Comparison of ENCODE assay signal across 13 mouse cellular contexts in genomic region chr3:84547177-84547576, GRCm38 (mm10). TPM values are rescaled to one million over a fixed set of nuclear protein-coding genes. Genes with fewer than 3 reads are reported as not detected.
DNase-seq lines count a peak whose midpoint lies in the region; ATAC-seq lines count a peak whose summit lies in the region.
"Had no signal": no experiment of that assay in that cellular context is flagged by ENCODE, and none has a peak within 500 bp of the region (broad histone marks: within the 10 kb centered on the region; RNA-seq: fewer than 3 reads in every experiment).

No protein-coding gene starts in this region.

- no peak overlapping the region for H3K4me3 ChIP-seq in liver, embryonic 13.5 days (replicated peaks)
- H3K4me3 ChIP-seq in hindbrain, embryonic 13.5 days, result no peak overlapping the region
- H3K4me3 ChIP-seq: erythroblast, embryonic 14.5 days; liver, embryonic 15.5 days had no signal

- ATAC-seq in liver, embryonic 13.5 days (ENCODE audit: low read depth), result peak; percentile 26; the same call in 1 of the 2 replicates
- no peak for ATAC-seq in hindbrain, embryonic 13.5 days (ENCODE audit: low FRiP score)
- ATAC-seq: midbrain, embryonic 16.5 days had no signal

- no peak overlapping the region for H3K4me2 ChIP-seq in liver, embryonic 13.5 days
- no peak overlapping the region for H3K4me2 ChIP-seq in hindbrain, embryonic 13.5 days
- H3K4me2 ChIP-seq: liver, embryonic 15.5 days had no signal

- DNase-seq in liver, embryonic 13.5 days, result no peak
- DNase-seq in liver, result no peak
- DNase-seq in R1 (ENCODE audit: low read depth, low spot score), result peak; percentile 28
- peak; percentile 52 for DNase-seq in induced T-regulatory cell, adult 2 months (ENCODE audit: low read depth)
- DNase-seq in thymus, postnatal 10 days (ENCODE audit: low spot score in 2 of 2), result peak; percentile 4 to 15
- no peak for DNase-seq in adrenal gland, adult 18-20 months (ENCODE audit: low spot score in 2 of 2)
- DNase-seq: cerebellum, adult 9-10 months had no signal

- H3K36me3 ChIP-seq in liver, embryonic 13.5 days, result no peaks in the 10 kb centered on the region
- no peaks in the 10 kb centered on the region; the same call in 1 of the 2 replicates for H3K36me3 ChIP-seq in hindbrain, embryonic 13.5 days
- H3K36me3 ChIP-seq: liver, embryonic 15.5 days had no signal

- 37% methylated on average over 8 of the region's 8 CpGs for WGBS in liver, embryonic 13.5 days (ENCODE audit: insufficient replicate concordance)
- WGBS in hindbrain, embryonic 13.5 days, result 80% methylated on average over 8 of the region's 8 CpGs

- H3K4me1 ChIP-seq in liver, embryonic 13.5 days (replicated peaks), result peaks cover 6% of the 10 kb centered on the region
- H3K4me1 ChIP-seq in hindbrain, embryonic 13.5 days (replicated peaks), result no peaks in the 10 kb centered on the region

- H3K27me3 ChIP-seq in liver, embryonic 13.5 days, result no peaks in the 10 kb centered on the region
- no peaks in the 10 kb centered on the region for H3K27me3 ChIP-seq in hindbrain, embryonic 13.5 days
- H3K27me3 ChIP-seq: liver, embryonic 15.5 days had no signal

- no peak overlapping the region for H3K9ac ChIP-seq in liver, embryonic 13.5 days
- H3K9ac ChIP-seq in hindbrain, embryonic 13.5 days, result no peak overlapping the region
- H3K9ac ChIP-seq: liver, embryonic 15.5 days had no signal

- no peaks in the 10 kb centered on the region for H3K9me3 ChIP-seq in liver, embryonic 13.5 days (replicated peaks)
- H3K9me3 ChIP-seq in hindbrain, embryonic 13.5 days, result no peaks in the 10 kb centered on the region
- H3K9me3 ChIP-seq: liver, embryonic 15.5 days had no signal

- H3K27ac ChIP-seq in liver, embryonic 13.5 days, result no peak overlapping the region
- no peak overlapping the region for H3K27ac ChIP-seq in hindbrain, embryonic 13.5 days
- H3K27ac ChIP-seq: liver, embryonic 15.5 days had no signal

RNA-seq across cellular contexts. Expression of gene Arfip1, which starts 35.2 kb away (rescaled TPM):
- 14.2 and 16.8 TPM in 2 replicates for polyA plus RNA-seq in liver, embryonic 13.5 days (2015; fragmentation: Nextera tagmentation; extraction: Ambion mirVana)
- total RNA-seq in adrenal gland, adult 18-20 months (2021), result 10 to 100 TPM; 38.6 to 48.6 TPM
- polyA plus RNA-seq in hindbrain, embryonic 13.5 days (2015; fragmentation: Nextera tagmentation; extraction: Ambion mirVana), result 27.2 and 27.5 TPM in 2 replicates

RNA-seq across cellular contexts. Expression of gene Tigd4, which starts 46.2 kb away (rescaled TPM):
- 0.08 TPM in 1 of 2 replicates, not detected in the other for polyA plus RNA-seq in liver, embryonic 13.5 days (2015; fragmentation: Nextera tagmentation; extraction: Ambion mirVana)
- not detected for total RNA-seq in adrenal gland, adult 18-20 months (2021)
- polyA plus RNA-seq in hindbrain, embryonic 13.5 days (2015; fragmentation: Nextera tagmentation; extraction: Ambion mirVana), result 0.05 TPM in 1 of 2 replicates, not detected in the other
- total RNA-seq: MEL had no signal
- polyA plus RNA-seq: erythroblast, embryonic 14.5 days; kidney, embryonic 14.5 days; midbrain, embryonic 16.5 days had no signal

Comparison
In these comparisons a context has a peak if more than half of its experiments do, and no peak if none do; other contexts are left out.
1. DNase-seq: peak in R1 (single experiment), induced T-regulatory cell, adult 2 months (single experiment) and thymus, postnatal 10 days (2 of 2); none in liver, embryonic 13.5 days (single experiment), liver (single experiment) and adrenal gland, adult 18-20 months (0 of 2).